Mouse (Mus musculus) embryo, embryonic 10.5 days (tissue): ENCODE measurements around the gene Utf1.
A peak's percentile ranks its signal among the peaks of the same experiment; 100 is the strongest.

Experiments
- DNase-seq: peaks from one replicate; pipeline ENCODE4 v3.0.0-alpha.2; 2015; ENCODE audit warnings: low spot score

Gene Utf1

GRCm38 (mm10) chr7:139940476-139941209 is 2.9 kb upstream of the Utf1 start:
- no peak for DNase-seq

GRCm38 (mm10) chr7:139944291-139945240 is 977 bp downstream of the Utf1 start:
- DNase-seq = peak; percentile 22

DNA sequence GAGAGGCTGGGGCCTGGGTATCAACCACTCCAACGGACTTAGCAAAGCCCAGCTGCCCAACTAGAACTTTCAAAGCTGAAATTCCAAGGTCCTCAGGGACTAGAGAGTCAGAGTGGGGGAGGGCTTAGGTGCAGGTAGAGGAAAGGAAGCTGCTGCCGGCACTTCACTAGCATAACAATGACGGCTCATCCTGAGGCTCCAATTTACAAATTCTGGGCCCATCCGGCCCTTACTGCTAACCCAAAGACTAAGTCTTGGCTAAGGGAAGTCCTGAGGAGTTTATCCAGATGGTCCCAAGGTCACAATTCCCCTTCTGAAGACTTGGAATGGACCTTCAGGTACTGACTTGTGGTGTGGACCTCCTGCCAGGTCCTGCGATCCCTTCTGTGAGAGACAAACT is 1.9 kb downstream of the Utf1 start:
- peak; percentile 17 for DNase-seq

DNA sequence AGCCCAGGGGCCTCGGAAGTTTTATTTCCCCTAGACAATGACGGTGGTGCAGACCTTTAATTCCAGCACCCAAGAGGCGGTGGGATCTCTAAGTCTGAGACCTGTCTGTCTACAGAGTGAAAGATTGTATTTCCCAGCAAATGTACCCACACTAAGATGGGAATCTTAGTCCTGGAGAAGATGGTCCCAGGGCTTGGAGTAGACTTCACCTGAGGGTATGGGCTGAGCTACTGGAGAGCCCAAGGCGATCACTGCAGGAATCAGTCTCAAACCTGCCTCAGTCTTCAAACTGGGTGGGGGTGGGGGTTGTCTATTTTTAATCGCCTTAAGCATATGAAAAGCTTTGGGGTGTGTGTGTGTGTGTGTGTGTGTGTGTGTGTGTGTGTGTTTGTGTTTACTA is 2.4 kb downstream of the Utf1 start:
- no peak for DNase-seq

- peak; percentile 88 for DNase-seq
Measured at GRCm38 (mm10) chr7:139949893-139950282, 6.3 kb downstream of the Utf1 start.

GRCm38 (mm10) chr7:139950283-139950971 is 6.8 kb downstream of the Utf1 start:
- DNase-seq = peak; percentile 72

GRCm38 (mm10) chr7:139951079-139951478 is 7.5 kb downstream of the Utf1 start:
- peak; percentile 64 for DNase-seq

- DNase-seq = peak; percentile 53
Measured at GRCm38 (mm10) chr7:139951991-139952633, 8.5 kb downstream of the Utf1 start.

DNA sequence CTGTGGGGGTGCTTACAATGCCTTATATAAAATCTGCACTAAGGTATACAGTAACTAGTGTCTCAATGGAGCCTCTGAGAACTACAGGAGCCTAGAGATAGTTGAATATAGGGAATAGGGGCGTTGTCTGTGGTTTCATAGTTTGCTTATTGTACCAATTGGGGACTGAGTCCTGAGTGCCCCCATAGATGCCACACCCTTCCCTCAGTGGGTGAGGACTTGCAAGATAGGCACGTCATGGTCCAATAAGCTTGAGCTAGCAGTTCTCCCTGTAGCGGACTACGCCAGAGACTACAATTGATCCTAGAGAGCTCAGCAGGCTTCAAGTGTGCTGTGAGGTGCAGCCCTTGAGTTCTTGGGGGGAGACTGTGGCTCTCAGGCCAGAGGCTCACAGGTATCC is 11.9 kb downstream of the Utf1 start:
- DNase-seq = no peak

DNA sequence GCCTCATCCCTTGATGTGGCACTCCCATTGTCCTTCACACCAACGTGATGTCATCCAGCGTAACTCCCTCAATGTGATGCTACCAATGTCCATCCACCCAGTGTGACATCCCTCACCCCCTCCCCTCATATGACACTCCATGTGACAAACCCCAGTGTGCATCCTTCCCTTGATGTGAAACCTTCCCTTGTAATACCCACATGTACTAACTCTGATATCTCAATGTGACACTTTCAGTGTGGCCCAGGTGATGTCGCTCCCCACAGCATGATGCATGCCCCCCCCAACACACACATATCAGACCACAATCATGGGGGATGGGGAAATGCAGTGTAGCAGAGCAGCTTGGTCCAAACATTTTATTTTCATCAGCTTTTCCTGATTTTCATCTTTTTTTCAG is 13.1 kb downstream of the Utf1 start:
- DNase-seq = no peak

GRCm38 (mm10) chr7:139957437-139957836 is 13.8 kb downstream of the Utf1 start:
- no peak for DNase-seq

DNA sequence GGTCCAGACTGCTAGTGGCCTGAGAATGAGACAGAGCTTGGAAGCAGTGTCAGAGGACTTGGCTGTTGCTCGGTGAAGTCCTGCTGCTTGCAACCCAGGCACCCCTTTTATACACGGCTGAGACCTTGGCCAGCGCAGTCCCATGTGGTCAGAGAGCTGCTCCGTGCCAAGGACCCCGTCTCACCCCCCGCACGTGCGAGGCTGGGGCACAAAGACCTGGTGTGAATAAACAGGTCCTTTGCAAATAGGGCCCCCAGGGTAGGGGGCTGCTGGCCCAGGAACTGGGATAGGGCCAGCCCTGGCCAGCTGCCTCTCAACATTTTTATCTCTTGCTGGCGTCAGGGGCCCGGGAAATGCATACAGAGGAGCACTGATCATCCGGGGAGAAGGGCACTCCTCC is 14.4 kb downstream of the Utf1 start:
- DNase-seq = no peak

DNA sequence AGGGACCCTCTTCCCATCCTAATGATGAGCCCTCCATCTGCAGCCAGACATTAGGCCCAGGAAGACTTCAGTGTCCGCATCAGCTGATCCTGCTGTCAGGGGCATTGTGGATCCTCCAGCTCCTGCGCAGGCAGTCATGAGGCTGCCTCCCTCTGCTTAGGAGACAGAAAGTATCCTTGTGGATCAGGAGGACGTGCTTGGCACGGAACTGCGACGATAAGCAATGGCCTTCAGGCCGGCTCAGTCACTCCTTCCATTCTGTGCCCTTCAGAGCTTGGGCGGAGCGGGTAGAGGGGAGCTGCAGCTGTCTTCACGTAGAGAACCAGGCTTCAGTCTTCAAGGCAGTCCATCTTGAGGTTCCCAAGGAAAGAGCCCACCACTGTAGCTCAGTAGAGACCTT is 17.6 kb downstream of the Utf1 start:
- DNase-seq = no peak

GRCm38 (mm10) chr7:139963814-139964213 is 20.2 kb downstream of the Utf1 start:
- no peak for DNase-seq

DNA sequence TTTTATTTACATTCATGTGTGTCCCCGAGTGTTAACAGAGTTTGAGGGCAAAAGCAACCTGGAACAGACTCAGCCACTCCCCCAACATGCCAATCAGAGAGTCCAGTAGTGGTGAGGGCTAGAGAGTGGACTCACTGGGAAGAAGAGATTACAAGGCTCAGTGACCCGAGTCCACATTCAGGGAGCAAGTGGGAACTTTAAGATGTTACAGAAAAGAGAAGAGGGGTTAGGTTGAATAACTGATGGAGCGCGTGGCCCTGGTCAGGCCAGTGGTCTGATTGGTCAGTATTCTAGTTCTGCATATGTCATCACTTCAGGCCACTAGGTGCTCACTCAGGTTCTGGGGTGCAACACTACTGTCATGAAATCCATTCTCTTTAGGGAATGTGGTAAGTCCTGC is 23.6 kb downstream of the Utf1 start:
- no peak for DNase-seq

DNA sequence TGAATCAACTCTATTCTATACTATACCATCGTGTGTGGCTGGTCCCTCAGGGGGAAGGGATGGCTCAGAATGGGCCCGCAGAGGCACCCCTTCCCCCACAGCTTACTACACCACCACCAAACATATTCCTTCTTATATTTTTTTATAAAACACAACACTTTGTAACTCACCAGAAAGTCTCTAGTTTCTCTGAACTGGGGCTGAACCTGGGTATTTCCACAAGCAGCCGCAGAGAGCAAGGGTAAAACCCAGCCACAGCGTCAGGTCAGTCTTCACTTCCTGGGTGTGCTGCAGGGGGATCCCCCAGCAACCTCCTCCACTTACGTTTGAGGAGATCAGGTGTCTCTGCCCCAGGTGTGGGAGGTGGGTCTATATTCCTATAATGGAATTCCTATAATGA is 24.8 kb downstream of the Utf1 start:
- DNase-seq = no peak

DNA sequence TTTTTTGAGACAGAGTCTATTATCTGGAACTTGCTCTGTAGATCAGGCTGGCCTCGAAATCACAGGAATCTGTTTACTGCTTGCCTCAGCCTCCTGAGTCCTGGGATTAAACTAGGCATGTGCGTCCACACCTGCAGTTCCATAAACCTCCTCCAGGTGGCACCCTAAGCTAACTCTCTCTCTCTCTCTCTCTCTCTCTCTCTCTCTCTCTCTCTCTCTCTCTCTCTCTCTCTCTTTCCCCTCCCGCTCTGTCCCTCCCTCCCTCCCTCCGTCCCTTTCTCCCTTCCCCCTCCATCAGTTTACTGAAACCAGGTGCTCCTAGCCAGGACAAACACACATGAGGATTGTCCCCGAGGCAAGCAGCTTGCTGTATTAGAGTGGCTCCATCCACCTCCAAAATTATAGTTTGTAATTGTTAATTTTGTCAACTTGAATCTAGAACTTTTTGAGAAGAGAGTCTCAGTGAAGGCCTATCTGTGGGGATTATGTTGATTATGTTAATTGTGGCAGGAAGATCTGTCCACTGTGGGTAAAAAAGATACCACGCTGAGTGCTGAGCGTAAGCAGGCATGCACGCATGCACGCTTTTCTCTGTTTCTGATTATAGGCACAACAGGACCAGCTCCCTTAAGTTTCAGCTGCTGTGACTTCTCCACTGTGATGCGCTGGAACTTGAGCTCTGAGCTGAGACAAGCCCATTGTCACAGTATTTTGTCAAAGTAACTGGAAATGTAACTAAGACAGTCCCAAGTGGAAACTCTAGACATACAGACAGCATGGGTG is 25.9 kb downstream of the Utf1 start:
- peak; percentile 87 for DNase-seq

GRCm38 (mm10) chr7:139970216-139970919 is 26.8 kb downstream of the Utf1 start:
- no peak for DNase-seq

DNA sequence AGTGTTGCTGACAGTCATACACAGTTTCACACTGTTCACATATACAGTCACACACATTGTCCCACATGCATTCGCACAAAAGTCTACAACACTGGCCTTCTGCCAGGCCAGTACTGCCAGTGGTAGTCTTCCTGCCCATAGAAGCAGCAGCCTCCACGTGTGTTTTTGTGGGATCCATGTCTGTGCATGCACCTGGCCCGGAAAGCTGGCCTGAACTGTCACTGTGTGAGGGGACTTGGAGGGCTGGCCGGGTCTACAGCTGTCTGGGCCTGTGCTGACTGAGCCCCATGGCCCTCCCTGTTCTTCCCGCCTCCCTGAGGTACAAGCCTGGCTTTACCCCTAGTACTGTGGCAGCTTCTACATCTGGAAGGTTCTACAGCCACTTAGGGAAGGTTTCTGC is 27.4 kb downstream of the Utf1 start:
- DNase-seq = no peak

- no peak for DNase-seq
Measured at GRCm38 (mm10) chr7:139971436-139971835, 27.8 kb downstream of the Utf1 start.

DNA sequence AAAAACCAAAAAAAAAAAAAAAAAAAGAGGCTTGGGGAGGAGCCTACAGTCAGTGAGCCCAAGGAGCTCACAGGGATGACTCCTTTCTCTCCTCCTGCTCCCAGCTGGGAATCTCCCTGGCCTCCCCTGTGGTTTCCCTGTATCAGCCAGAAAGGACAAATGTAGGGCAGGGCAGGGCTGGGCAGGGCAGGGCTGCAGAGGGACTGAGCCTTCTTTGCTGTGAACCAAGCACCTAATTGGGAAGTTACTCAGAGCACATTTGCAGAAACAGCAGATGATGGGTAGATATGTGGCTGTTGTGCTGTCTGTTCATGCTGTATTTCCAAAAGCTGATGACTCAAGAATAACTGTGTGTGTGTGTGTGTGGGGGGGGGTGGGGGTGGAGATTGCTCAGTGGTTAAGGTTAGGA is 29.3 kb downstream of the Utf1 start:
- no peak for DNase-seq
